Mouse (Mus musculus) neural tube, embryonic 14.5 days (tissue): ENCODE data around the gene Nktr. TPM values are rescaled to one million over a fixed set of nuclear protein-coding genes. Genes with fewer than 3 reads are reported as not detected.

ENCODE experiments used
- polyA plus RNA-seq: library from polyadenylated mRNA; unstranded; fragments of >200 nt; fragmentation: Nextera tagmentation; extraction: Ambion mirVana; gene quantifications from 2 replicates; pipeline ENCODE4 v1.2.1, GENCODE M21; 2014

The Nktr gene
- polyA plus RNA-seq, 1 experiment from 2014 or later = 82.9 TPM

Other genes with a start within 250 kb of the Nktr start
- gene Cck, start 223.5 kb upstream of the Nktr start, polyA plus RNA-seq = 73.1 and 169 TPM in 2 replicates
- gene Lyzl4, start 77.1 kb upstream of the Nktr start, polyA plus RNA-seq = not detected in 2 replicates
- gene Vipr1, start 76.5 kb upstream of the Nktr start, polyA plus RNA-seq = 0.20 and 1.1 TPM in 2 replicates
- 18.1 and 19.8 TPM in 2 replicates for gene Sec22c, start 13.7 kb upstream of the Nktr start, polyA plus RNA-seq
- 194 and 208 TPM in 2 replicates for gene Ss18l2, start 8.8 kb upstream of the Nktr start, polyA plus RNA-seq
- gene Zfp651, start 40.2 kb downstream of the Nktr start, polyA plus RNA-seq = 15.7 and 17.0 TPM in 2 replicates
- gene Klhl40, start 58.4 kb downstream of the Nktr start, polyA plus RNA-seq = 1.7 and 2.4 TPM in 2 replicates
- 0.26 and 0.40 TPM in 2 replicates for gene Hhatl, start 73.3 kb downstream of the Nktr start, polyA plus RNA-seq
- gene Ccdc13, start 120.3 kb downstream of the Nktr start, polyA plus RNA-seq = 1.9 and 2.7 TPM in 2 replicates
- 135 and 159 TPM in 2 replicates for gene Higd1a, start 139.2 kb downstream of the Nktr start, polyA plus RNA-seq
- 1.6 and 2.0 TPM in 2 replicates for gene Ackr2, start 179.2 kb downstream of the Nktr start, polyA plus RNA-seq
- not detected in 2 replicates for gene Cyp8b1, start 197.1 kb downstream of the Nktr start, polyA plus RNA-seq
- 1.0 and 2.5 TPM in 2 replicates for gene Fam198a, start 231.8 kb downstream of the Nktr start, polyA plus RNA-seq